Mouse (Mus musculus): Measurements from ENCODE around the gene Endou. TPM values are rescaled to one million over a fixed set of nuclear protein-coding genes. Genes with fewer than 3 reads are reported as not detected.

The Endou gene
- polyA plus RNA-seq, 1 experiment from 2014 or later = 0.29 TPM

DNA sequence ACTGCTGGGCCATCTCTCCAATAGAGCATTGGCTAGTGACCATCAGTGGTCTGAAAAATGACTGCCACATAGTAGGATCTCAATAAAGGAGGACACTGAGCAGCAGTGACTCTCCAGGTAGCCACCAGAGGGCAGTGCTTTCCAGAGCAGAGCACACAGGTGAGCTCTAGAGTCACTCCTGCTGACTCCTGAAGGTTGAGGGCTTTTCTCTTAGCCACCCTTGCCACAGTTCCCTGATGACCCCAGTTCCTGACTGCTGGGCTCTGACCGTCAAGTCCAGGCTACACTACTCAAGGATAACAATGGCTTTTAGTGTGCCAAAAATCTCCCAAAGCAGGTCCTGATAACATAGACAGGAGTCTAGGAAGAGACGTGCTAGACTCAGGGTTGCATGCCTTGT, 20.5 kb upstream of the Endou start:
- H3K9ac ChIP-seq = no peak overlapping the region
- H3K27ac ChIP-seq = no peak overlapping the region
- H3K4me1 ChIP-seq (replicated peaks) = peaks cover 44% of the 10 kb centered on the region
- no peak for ATAC-seq (ENCODE audit: low FRiP score)
- no peak overlapping the region for H3K4me2 ChIP-seq
- H3K36me3 ChIP-seq = no peaks in the 10 kb centered on the region
- 0 out of 2 replicates have a peak, but pooled peaks cover 6% of the 10 kb centered on the region for H3K27me3 ChIP-seq
- 78% methylated on average over 2 of the region's 2 CpGs for WGBS
- H3K4me3 ChIP-seq = no peak overlapping the region
- H3K9me3 ChIP-seq = no peaks in the 10 kb centered on the region

DNA sequence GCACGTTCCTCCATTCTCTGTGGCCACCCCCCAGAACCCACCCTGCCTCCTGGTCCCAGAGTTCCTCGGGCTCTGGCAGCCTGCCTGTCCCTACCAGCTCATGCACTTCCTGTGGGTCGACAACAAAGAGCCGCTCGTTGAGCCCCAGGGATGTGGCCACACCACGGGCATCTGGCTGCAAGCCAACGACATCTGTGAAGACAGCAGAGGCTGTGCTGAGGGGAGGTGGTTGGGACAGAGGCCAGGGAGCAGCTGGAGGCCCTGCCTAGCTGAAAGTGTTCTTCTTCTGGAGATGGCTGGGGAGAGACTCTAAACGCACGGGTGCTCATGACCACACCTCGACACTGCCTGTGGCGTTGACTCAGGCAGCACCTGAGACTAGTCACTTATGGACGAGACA, 19.6 kb upstream of the Endou start:
- Histone ChIP-seq H3K27me3 (0 out of 2 replicates have a peak, but pooled peaks cover 4% of the 10 kb centered on the region), H3K9me3 (no peaks in the 10 kb centered on the region), H3K4me2 (0 out of 2 replicates have a peak overlapping the region, but pooled peaks have one; percentile 10), H3K4me1 (replicated peaks) (peaks cover 41% of the 10 kb centered on the region), H3K4me3 (no peak overlapping the region), H3K9ac (no peak overlapping the region), H3K36me3 (no peaks in the 10 kb centered on the region), H3K27ac (peak overlapping the region; percentile 75)
- peak; percentile 88 for ATAC-seq (ENCODE audit: low FRiP score)
- WGBS = 32% methylated on average over 12 of the region's 12 CpGs

DNA sequence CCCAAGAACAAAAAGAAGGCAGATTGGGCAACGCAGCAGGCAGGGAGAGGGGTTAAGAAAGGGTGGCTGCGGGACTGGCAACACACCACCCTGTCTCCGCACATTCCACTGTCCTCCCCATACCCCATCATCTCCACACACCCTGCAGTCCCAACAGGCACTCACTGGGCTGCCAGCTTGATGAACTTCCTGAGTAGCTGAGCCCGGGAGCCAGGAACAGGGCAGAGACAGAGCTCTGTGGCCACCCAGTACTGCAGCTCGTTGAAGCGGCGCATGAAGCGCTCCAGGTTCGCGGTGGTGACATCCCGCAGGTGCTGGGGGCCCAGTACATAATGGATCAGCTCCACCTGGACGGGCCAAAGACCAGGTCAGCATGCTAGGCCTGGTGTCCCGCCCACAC, 18.7 kb upstream of the Endou start:
- Histone ChIP-seq H3K9ac (no peak overlapping the region), H3K36me3 (no peaks in the 10 kb centered on the region), H3K4me3 (no peak overlapping the region), H3K4me1 (replicated peaks) (peaks cover 41% of the 10 kb centered on the region), H3K27ac (peak overlapping the region; percentile 75), H3K4me2 (no peak overlapping the region), H3K9me3 (no peaks in the 10 kb centered on the region), H3K27me3 (0 out of 2 replicates have a peak, but pooled peaks cover 4% of the 10 kb centered on the region)
- 88% methylated on average over 13 of the region's 13 CpGs for WGBS
- 0 out of 2 replicates have a peak, but pooled peaks have one; percentile 2 for ATAC-seq (ENCODE audit: low FRiP score)

DNA sequence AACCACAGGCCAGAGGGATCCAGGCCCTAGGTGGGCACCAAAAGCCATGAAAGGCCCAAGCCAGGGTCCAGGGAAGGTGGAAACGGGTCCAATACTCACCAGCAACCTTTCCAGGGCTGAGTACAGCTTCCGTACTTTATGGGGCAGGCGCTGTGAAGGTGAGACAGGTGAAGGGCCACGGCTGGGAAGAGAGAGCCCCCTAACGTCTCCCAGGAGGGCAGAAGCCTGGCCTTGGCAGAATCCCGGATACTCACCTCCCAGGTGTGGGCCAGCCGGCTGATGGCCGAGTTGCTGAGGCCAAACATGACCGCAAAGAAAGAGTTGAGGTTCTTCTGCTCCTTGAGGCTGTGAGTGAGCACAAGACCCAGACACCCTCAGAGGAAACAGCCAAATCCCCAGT, 18.3 kb upstream of the Endou start:
- H3K4me1 ChIP-seq (replicated peaks) = peaks cover 39% of the 10 kb centered on the region
- 0 out of 2 replicates have a peak, but pooled peaks cover 4% of the 10 kb centered on the region for H3K27me3 ChIP-seq
- H3K9ac ChIP-seq = no peak overlapping the region
- H3K36me3 ChIP-seq = no peaks in the 10 kb centered on the region
- no peak overlapping the region for H3K4me3 ChIP-seq
- ATAC-seq (ENCODE audit: low FRiP score) = no peak
- H3K4me2 ChIP-seq = no peak overlapping the region
- H3K9me3 ChIP-seq = no peaks in the 10 kb centered on the region
- no peak overlapping the region for H3K27ac ChIP-seq
- 91% methylated on average over 9 of the region's 9 CpGs for WGBS

DNA sequence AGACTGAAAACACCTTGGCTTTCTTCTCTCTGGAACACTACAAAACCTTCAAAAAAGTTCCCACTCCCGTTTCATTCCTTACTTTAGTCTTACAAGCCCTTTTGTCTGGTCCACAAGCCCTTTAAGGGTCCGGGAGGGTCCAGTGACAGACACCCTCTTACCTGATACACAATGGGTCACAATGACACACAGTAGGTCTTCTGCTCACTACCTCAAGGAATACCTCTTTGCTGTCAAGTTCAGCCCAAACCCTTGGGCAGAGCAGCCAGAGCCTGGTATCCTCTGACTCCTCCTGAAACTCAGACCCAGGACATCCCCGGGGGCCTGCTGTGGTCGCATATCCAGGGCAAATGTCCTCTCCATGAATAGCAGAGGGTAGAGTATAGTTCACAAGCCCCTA, 17.8 kb upstream of the Endou start:
- Histone ChIP-seq H3K9ac (no peak overlapping the region), H3K36me3 (no peaks in the 10 kb centered on the region), H3K27me3 (0 out of 2 replicates have a peak, but pooled peaks cover 4% of the 10 kb centered on the region), H3K4me3 (no peak overlapping the region), H3K4me2 (no peak overlapping the region), H3K4me1 (replicated peaks) (peaks cover 35% of the 10 kb centered on the region), H3K9me3 (no peaks in the 10 kb centered on the region), H3K27ac (0 out of 2 replicates have a peak overlapping the region, but pooled peaks have one; percentile 14)
- WGBS = 88% methylated on average over 4 of the region's 4 CpGs
- no peak for ATAC-seq (ENCODE audit: low FRiP score)

DNA sequence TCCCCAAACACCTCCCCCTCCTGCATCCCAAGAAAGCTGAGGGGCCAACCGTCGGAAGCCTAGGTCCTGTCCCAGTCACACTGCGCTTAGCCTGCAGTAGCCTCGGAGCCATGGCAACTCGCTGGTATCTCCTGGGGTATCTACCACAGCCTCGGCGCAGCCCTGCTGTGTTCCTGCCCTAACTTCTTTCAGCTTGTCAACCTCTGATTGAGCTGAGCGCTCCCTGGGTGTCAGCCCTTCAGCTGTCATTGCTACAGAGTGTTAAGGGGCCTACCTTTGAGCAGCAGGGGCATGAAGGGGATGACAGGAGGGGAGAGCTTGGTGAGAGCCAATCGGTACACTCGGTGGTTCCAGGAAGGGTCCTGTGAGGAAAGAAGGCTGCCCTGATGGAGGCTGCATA, 17.2 kb upstream of the Endou start:
- 19% methylated on average over 10 of the region's 10 CpGs for WGBS
- peak overlapping the region; percentile 14; the same call in 1 of the 2 replicates for H3K27ac ChIP-seq
- H3K4me1 ChIP-seq (replicated peaks) = peaks cover 34% of the 10 kb centered on the region
- no peak overlapping the region for H3K4me3 ChIP-seq
- ATAC-seq (ENCODE audit: low FRiP score) = no peak
- H3K27me3 ChIP-seq = 0 out of 2 replicates have a peak, but pooled peaks cover 4% of the 10 kb centered on the region
- H3K9me3 ChIP-seq = no peaks in the 10 kb centered on the region
- no peaks in the 10 kb centered on the region for H3K36me3 ChIP-seq
- H3K9ac ChIP-seq = no peak overlapping the region
- H3K4me2 ChIP-seq = no peak overlapping the region

DNA sequence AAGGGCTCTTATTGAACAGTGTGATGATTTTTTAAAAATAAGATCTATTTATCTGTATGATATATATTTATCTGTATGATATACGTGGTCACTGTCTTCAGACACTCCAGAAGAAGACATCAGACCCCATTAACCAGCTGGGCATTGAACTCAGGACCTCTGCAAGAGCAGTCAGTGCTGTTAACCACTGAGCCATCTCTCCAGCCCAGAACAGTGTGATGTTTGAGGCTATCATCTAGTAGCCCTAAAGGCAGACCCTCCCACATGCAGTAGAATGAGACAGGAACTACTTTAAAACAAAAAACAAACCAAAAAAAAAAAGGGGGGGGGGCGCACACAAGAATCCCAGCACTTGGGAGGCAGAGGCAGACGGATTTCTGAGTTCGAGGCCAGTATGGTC, 16.3 kb upstream of the Endou start:
- no peak overlapping the region for H3K27ac ChIP-seq
- no peak for ATAC-seq (ENCODE audit: low FRiP score)
- WGBS = 83% methylated on average over 4 of the region's 4 CpGs
- no peak overlapping the region for H3K4me2 ChIP-seq
- H3K4me3 ChIP-seq = no peak overlapping the region
- H3K9me3 ChIP-seq = no peaks in the 10 kb centered on the region
- peaks cover 36% of the 10 kb centered on the region for H3K4me1 ChIP-seq (replicated peaks)
- no peak overlapping the region for H3K9ac ChIP-seq
- no peaks in the 10 kb centered on the region for H3K36me3 ChIP-seq
- H3K27me3 ChIP-seq = 0 out of 2 replicates have a peak, but pooled peaks cover 4% of the 10 kb centered on the region

DNA sequence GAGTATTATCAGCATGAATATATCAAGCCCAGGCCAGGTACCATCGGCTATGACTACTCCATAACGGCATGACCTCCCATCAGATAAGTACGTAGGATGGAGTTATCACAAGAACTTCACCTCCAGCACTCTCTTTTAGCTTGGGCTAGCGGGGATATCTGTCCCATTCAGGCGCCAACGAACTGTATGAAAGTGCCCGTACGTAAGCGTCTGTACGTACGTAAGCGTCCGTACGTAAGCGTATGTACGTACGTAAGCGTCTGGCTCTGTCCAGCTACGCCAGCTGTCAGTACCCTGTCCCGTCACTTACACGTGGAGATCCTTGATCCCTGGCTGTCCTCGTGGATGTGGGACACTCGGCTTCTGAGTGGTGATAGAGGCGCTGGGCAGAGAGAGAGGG, 15.6 kb upstream of the Endou start:
- no peaks in the 10 kb centered on the region for H3K9me3 ChIP-seq
- no peak overlapping the region for H3K9ac ChIP-seq
- 0 out of 2 replicates have a peak, but pooled peaks cover 4% of the 10 kb centered on the region for H3K27me3 ChIP-seq
- H3K36me3 ChIP-seq = no peaks in the 10 kb centered on the region
- H3K27ac ChIP-seq = no peak overlapping the region
- H3K4me2 ChIP-seq = no peak overlapping the region
- ATAC-seq (ENCODE audit: low FRiP score) = no peak
- WGBS = 95% methylated on average over 24 of the region's 24 CpGs
- peaks cover 43% of the 10 kb centered on the region for H3K4me1 ChIP-seq (replicated peaks)
- no peak overlapping the region for H3K4me3 ChIP-seq

DNA sequence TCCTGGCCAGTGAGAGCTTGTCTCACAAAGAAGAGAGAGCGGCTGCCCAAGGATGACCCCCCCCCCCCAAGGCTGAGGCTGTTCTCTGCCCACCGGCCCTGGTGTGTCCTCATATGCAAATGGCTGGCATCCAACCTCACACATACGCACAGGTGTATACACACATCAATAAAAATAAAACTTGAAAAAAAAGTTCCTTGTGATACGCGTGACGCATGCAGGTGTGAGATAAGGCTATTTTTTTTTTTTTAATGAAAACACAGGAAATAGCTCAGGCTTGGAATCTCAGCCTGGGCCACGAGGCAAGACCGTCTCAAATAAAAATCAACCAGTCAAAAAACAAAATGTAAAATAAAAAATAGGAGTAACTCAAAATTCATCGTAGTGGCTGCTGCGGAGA, 15.1 kb upstream of the Endou start:
- 93% methylated on average over 10 of the region's 10 CpGs for WGBS
- no peak overlapping the region for H3K9ac ChIP-seq
- no peak for ATAC-seq (ENCODE audit: low FRiP score)

DNA sequence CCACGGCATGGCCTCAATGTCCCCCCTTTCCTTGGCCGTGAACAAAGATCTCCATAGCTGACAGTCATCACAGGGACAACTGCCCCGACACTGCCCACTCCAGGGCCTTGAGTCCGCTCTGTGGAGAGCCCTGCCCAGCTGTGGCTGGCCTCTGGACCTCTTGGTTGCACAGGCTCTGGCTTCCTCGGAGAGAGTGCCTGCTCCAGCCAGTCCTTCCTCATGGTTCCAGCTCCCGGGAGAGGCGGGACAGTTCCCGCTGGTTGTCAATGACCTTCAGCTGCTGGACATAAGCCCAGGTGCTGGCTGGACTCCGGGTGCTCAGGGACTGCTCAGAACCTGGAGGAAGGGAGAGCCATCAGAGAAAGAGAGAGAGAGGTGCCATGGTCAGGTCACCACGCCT, 14.2 kb upstream of the Endou start:
- no peak overlapping the region for H3K9ac ChIP-seq
- ATAC-seq (ENCODE audit: low FRiP score) = no peak

More for the DNA sequence above, 15.1 kb upstream of the Endou start:
- H3K4me3 ChIP-seq = no peak overlapping the region
- H3K27ac ChIP-seq = no peak overlapping the region
- no peaks in the 10 kb centered on the region for H3K9me3 ChIP-seq
- no peaks in the 10 kb centered on the region for H3K36me3 ChIP-seq
- H3K4me2 ChIP-seq = no peak overlapping the region
- H3K4me1 ChIP-seq (replicated peaks) = peaks cover 43% of the 10 kb centered on the region
- H3K27me3 ChIP-seq = 0 out of 2 replicates have a peak, but pooled peaks cover 4% of the 10 kb centered on the region

DNA sequence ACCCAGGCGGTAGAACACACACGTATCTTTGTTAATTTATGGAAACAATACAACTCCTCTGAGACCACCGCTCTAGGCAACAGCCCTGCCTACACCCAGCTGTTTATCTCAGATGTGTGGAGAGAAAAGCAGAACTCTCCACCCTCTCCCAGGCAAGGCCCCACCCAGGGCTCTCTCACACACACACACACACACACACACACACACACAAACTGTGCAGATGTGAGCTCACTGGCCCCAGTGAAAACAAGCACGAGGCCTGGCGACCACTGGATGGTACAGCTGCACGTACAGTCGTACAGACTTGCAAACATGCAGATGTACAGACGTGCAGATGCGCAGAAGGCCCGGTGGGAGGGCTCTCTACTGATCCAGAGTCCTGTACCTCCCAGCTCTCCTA, 13.8 kb upstream of the Endou start:
- peak; percentile 68; the same call in 1 of the 2 replicates for ATAC-seq (ENCODE audit: low FRiP score)
- Histone ChIP-seq H3K27me3 (0 out of 2 replicates have a peak, but pooled peaks cover 4% of the 10 kb centered on the region), H3K36me3 (no peaks in the 10 kb centered on the region), H3K4me2 (no peak overlapping the region), H3K4me1 (replicated peaks) (peaks cover 32% of the 10 kb centered on the region), H3K9me3 (no peaks in the 10 kb centered on the region), H3K9ac (no peak overlapping the region), H3K4me3 (no peak overlapping the region), H3K27ac (peak overlapping the region; percentile 31)
- 55% methylated on average over 10 of the region's 10 CpGs for WGBS

More for the DNA sequence above, 14.2 kb upstream of the Endou start:
- peaks cover 36% of the 10 kb centered on the region for H3K4me1 ChIP-seq (replicated peaks)
- no peak overlapping the region for H3K4me3 ChIP-seq
- H3K27me3 ChIP-seq = 0 out of 2 replicates have a peak, but pooled peaks cover 4% of the 10 kb centered on the region
- H3K9me3 ChIP-seq = no peaks in the 10 kb centered on the region
- no peak overlapping the region for H3K4me2 ChIP-seq
- H3K27ac ChIP-seq = peak overlapping the region; percentile 31
- whole genome bisulfite sequencing = 80% methylated on average over 10 of the region's 10 CpGs
- no peaks in the 10 kb centered on the region for H3K36me3 ChIP-seq

DNA sequence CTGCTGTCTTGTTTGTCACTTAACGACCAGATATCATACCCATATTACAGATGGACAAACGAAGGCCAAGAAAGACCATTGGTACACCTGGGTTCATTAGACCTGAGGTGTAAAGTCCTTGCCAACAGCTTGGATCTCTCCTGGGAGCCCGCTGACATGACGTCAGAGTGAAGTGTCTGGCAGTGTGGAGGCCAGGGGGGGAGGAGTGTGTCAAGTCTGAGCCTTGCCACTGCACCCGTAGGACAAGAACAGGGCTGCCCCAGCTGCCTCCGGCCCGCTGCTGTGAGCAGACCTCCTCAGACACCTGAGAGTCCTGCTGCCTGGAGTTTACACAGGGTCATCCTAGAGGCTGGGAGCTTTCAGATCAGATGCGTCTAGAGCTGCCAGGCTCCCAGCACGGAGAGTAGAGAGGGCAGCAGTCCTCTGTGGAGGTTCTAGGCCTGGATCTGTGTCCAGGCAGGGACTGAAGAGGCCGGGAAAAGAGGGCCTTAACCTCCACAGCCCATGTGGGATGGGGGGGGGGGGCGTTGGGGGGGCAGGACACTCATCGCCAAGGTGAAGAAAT, 12.9 kb upstream of the Endou start:
- 0 out of 2 replicates have a peak, but pooled peaks cover under 1% of the 10 kb centered on the region for H3K27me3 ChIP-seq
- 0 out of 2 replicates have a peak overlapping the region, but pooled peaks have one; percentile 30 for H3K27ac ChIP-seq
- no peak for ATAC-seq (ENCODE audit: low FRiP score)
- no peak overlapping the region for H3K9ac ChIP-seq
- H3K9me3 ChIP-seq = no peaks in the 10 kb centered on the region
- H3K4me3 ChIP-seq = no peak overlapping the region
- no peaks in the 10 kb centered on the region for H3K36me3 ChIP-seq
- H3K4me2 ChIP-seq = no peak overlapping the region
- WGBS = 82% methylated on average over 12 of the region's 12 CpGs
- H3K4me1 ChIP-seq (replicated peaks) = peaks cover 28% of the 10 kb centered on the region

DNA sequence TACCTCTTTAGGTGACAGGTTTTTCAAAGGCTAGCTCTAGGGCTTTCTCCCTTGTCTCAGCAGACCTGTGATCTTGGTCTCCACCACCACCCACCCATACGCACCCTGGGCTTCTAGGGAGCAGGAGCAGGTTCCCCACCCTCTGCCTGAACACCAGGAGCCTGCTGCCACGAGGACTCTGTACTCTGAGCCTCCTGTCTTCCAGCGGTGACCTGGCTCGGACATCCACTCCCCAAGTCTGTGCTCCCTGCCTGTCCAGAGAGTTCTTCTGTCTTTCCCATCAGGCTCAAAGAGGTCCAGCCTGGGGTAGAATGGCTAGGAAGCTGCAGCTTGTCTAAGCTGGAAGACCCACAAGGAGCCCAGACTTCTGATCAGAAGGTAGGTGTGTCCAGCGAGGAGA, 12.1 kb upstream of the Endou start:
- 89% methylated on average over 5 of the region's 5 CpGs for WGBS
- no peak for ATAC-seq (ENCODE audit: low FRiP score)
- H3K27ac ChIP-seq = no peak overlapping the region
- H3K27me3 ChIP-seq = no peaks in the 10 kb centered on the region
- no peak overlapping the region for H3K4me3 ChIP-seq
- H3K36me3 ChIP-seq = no peaks in the 10 kb centered on the region
- peaks cover 24% of the 10 kb centered on the region for H3K4me1 ChIP-seq (replicated peaks)
- no peak overlapping the region for H3K4me2 ChIP-seq
- no peak overlapping the region for H3K9ac ChIP-seq
- no peaks in the 10 kb centered on the region for H3K9me3 ChIP-seq

Data from hindbrain, embryonic 13.5 days (tissue).